Mouse (Mus musculus): ENCODE results near the gene Akap7. TPM values are rescaled to one million over a fixed set of nuclear protein-coding genes. Genes with fewer than 3 reads are reported as not detected.

The Akap7 gene
- polyA plus RNA-seq, 2 experiments, result 14.3 to 26.8 TPM

GRCm38 (mm10) chr10:25295836-25296235 is 11.8 kb downstream of the Akap7 start:
- 84% methylated on average over 9 of the region's 9 CpGs for WGBS (ENCODE audit: insufficient replicate concordance)
- H3K27ac ChIP-seq, result no peak overlapping the region
- TF ChIP-seq EP300 (IDR thresholded peaks at IDR 0.05; ENCODE audit: low read depth) (no peak), CTCF (IDR thresholded peaks at IDR 0.05; ENCODE audit: low read depth) (no peak)
- no peaks in the 10 kb centered on the region for H3K36me3 ChIP-seq (replicated peaks; ENCODE audit: control insufficient read depth, insufficient read depth, low read depth)
- H3K27me3 ChIP-seq (ENCODE audit: control insufficient read depth, insufficient read depth, low read length), result no peaks in the 10 kb centered on the region
- no peak overlapping the region for H3K9ac ChIP-seq (replicated peaks)
- ATAC-seq (ENCODE audit: insufficient read depth) (no peak), DNase-seq (ENCODE audit: low read depth in 3 of 3, low spot score in 3 of 3) (no peak)
- H3K4me1 ChIP-seq (replicated peaks; ENCODE audit: control insufficient read depth in 2 of 2, insufficient read depth in 2 of 2, low read length in 1 of 2), result peaks cover 19 to 44% of the 10 kb centered on the region in 2 experiments
- no peaks in the 10 kb centered on the region for H3K9me3 ChIP-seq (ENCODE audit: control insufficient read depth, low read length)
- H3K4me2 ChIP-seq (ENCODE audit: low read depth), result peak overlapping the region; percentile 72
- H3K4me3 ChIP-seq (ENCODE audit: insufficient read depth in 1 of 2, low read depth in 2 of 2, low read length in 2 of 2), result peak overlapping the region in 1 of 2 experiments; percentile 71; a peak in 2 of 4 replicates

- Histone ChIP-seq H3K9me3 (ENCODE audit: control insufficient read depth, low read length) (no peaks in the 10 kb centered on the region), H3K4me2 (ENCODE audit: low read depth) (peak overlapping the region; percentile 72; the same call in 1 of the 2 replicates), H3K27ac (peak overlapping the region; percentile 20; the same call in 1 of the 2 replicates), H3K4me1 (replicated peaks; ENCODE audit: control insufficient read depth in 2 of 2, insufficient read depth in 2 of 2, low read length in 1 of 2) (peaks cover 12 to 35% of the 10 kb centered on the region in 2 experiments), H3K27me3 (ENCODE audit: control insufficient read depth, insufficient read depth, low read length) (no peaks in the 10 kb centered on the region), H3K9ac (replicated peaks) (no peak overlapping the region), H3K4me3 (ENCODE audit: insufficient read depth in 1 of 2, low read depth in 2 of 2, low read length in 2 of 2) (no peak overlapping the region), H3K36me3 (replicated peaks; ENCODE audit: control insufficient read depth, insufficient read depth, low read depth) (no peaks in the 10 kb centered on the region)
- ATAC-seq (ENCODE audit: insufficient read depth), result no peak
- TF ChIP-seq CTCF (IDR thresholded peaks at IDR 0.05; ENCODE audit: low read depth) (no peak), EP300 (IDR thresholded peaks at IDR 0.05; ENCODE audit: low read depth) (no peak)
- no peak for DNase-seq (ENCODE audit: low read depth in 3 of 3, low spot score in 3 of 3)
- WGBS (ENCODE audit: insufficient replicate concordance), result 66% methylated on average over 7 of the region's 7 CpGs
Observed at GRCm38 (mm10) chr10:25294999-25295398, 12.7 kb downstream of the Akap7 start.

GRCm38 (mm10) chr10:25293796-25294195 is 13.9 kb downstream of the Akap7 start:
- Histone ChIP-seq H3K27ac (no peak overlapping the region), H3K4me1 (replicated peaks; ENCODE audit: control insufficient read depth in 2 of 2, insufficient read depth in 2 of 2, low read length in 1 of 2) (peaks cover 7 to 27% of the 10 kb centered on the region in 2 experiments), H3K4me3 (ENCODE audit: insufficient read depth in 1 of 2, low read depth in 2 of 2, low read length in 2 of 2) (no peak overlapping the region), H3K27me3 (ENCODE audit: control insufficient read depth, insufficient read depth, low read length) (no peaks in the 10 kb centered on the region), H3K36me3 (replicated peaks; ENCODE audit: control insufficient read depth, insufficient read depth, low read depth) (peaks cover 3% of the 10 kb centered on the region), H3K4me2 (ENCODE audit: low read depth) (no peak overlapping the region), H3K9ac (replicated peaks) (no peak overlapping the region), H3K9me3 (ENCODE audit: control insufficient read depth, low read length) (no peaks in the 10 kb centered on the region)
- no peak for DNase-seq (ENCODE audit: low read depth in 3 of 3, low spot score in 3 of 3)
- no peak for TF ChIP-seq EP300 (IDR thresholded peaks at IDR 0.05; ENCODE audit: low read depth)
- no peak for TF ChIP-seq CTCF (IDR thresholded peaks at IDR 0.05; ENCODE audit: low read depth)
- 86% methylated on average over 3 of the region's 3 CpGs for WGBS (ENCODE audit: insufficient replicate concordance)
- ATAC-seq (ENCODE audit: insufficient read depth), result no peak

- Histone ChIP-seq H3K9ac (replicated peaks) (no peak overlapping the region), H3K9me3 (ENCODE audit: control insufficient read depth, low read length) (no peaks in the 10 kb centered on the region), H3K27me3 (ENCODE audit: control insufficient read depth, insufficient read depth, low read length) (no peaks in the 10 kb centered on the region), H3K27ac (no peak overlapping the region), H3K4me2 (ENCODE audit: low read depth) (no peak overlapping the region), H3K4me3 (ENCODE audit: insufficient read depth in 1 of 2, low read depth in 2 of 2, low read length in 2 of 2) (no peak overlapping the region), H3K4me1 (replicated peaks; ENCODE audit: control insufficient read depth in 2 of 2, insufficient read depth in 2 of 2, low read length in 1 of 2) (peaks cover 4 to 9% of the 10 kb centered on the region in 2 experiments; a peak in 3 of 4 replicates), H3K36me3 (replicated peaks; ENCODE audit: control insufficient read depth, insufficient read depth, low read depth) (peaks cover 8% of the 10 kb centered on the region)
- ATAC-seq (ENCODE audit: insufficient read depth) (no peak), DNase-seq (ENCODE audit: low read depth in 3 of 3, low spot score in 3 of 3) (no peak)
- 56% methylated on average over 4 of the region's 4 CpGs for whole genome bisulfite sequencing (ENCODE audit: insufficient replicate concordance)
- TF ChIP-seq CTCF (IDR thresholded peaks at IDR 0.05; ENCODE audit: low read depth) (no peak), EP300 (IDR thresholded peaks at IDR 0.05; ENCODE audit: low read depth) (no peak)
Observed at GRCm38 (mm10) chr10:25291053-25291452, 16.6 kb downstream of the Akap7 start.

- H3K4me1 ChIP-seq (replicated peaks; ENCODE audit: control insufficient read depth in 2 of 2, insufficient read depth in 2 of 2, low read length in 1 of 2), result no peaks in the 10 kb centered on the region; a peak in 1 of 4 replicates
- DNase-seq (ENCODE audit: low read depth in 3 of 3, low spot score in 3 of 3) (no peak), ATAC-seq (ENCODE audit: insufficient read depth) (peak; percentile 51; the same call in 1 of the 2 replicates)
- H3K27ac ChIP-seq, result no peak overlapping the region
- TF ChIP-seq CTCF (IDR thresholded peaks at IDR 0.05; ENCODE audit: low read depth), result no peak
- no peak for TF ChIP-seq EP300 (IDR thresholded peaks at IDR 0.05; ENCODE audit: low read depth)
- H3K27me3 ChIP-seq (ENCODE audit: control insufficient read depth, insufficient read depth, low read length), result no peaks in the 10 kb centered on the region
- 65% methylated on average over 11 of the region's 11 CpGs for WGBS (ENCODE audit: insufficient replicate concordance)
- no peak overlapping the region for H3K9ac ChIP-seq (replicated peaks)
- H3K36me3 ChIP-seq (replicated peaks; ENCODE audit: control insufficient read depth, insufficient read depth, low read depth), result peaks cover 17% of the 10 kb centered on the region
- no peaks in the 10 kb centered on the region for H3K9me3 ChIP-seq (ENCODE audit: control insufficient read depth, low read length)
- H3K4me2 ChIP-seq (ENCODE audit: low read depth), result no peak overlapping the region
- no peak overlapping the region for H3K4me3 ChIP-seq (ENCODE audit: insufficient read depth in 1 of 2, low read depth in 2 of 2, low read length in 2 of 2)
Observed at GRCm38 (mm10) chr10:25285100-25285811, 22.4 kb downstream of the Akap7 start.
